ENCODE assay signal across 8 mouse cellular contexts in the genomic region with DNA sequence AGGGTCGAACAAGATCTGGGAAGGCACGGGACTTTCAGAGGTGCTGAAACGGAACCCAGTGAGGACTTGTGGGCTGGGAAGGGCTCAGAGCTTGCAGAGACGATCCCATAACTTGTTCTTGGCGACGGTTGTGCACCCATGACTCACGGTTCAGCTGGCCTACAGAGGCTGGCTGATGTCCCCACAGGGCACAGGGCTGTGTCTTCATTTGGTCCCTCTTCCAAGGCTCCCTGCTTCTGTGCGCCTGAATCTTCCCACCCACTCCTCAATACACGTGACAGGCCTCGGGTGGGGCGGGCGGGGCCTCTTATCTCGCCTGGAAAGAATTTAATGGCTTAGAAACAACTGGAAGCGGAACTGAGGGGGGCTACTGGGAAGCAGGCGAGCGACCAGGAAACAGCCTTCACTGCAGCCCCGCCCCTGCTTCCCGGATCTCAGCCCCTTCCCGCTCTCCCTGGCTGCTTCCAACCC. TPM values are rescaled to one million over a fixed set of nuclear protein-coding genes. Genes with fewer than 3 reads are reported as not detected.
DNase-seq lines count a peak whose midpoint lies in the region; ATAC-seq and TF ChIP-seq lines count a peak whose summit lies in the region.

No protein-coding gene starts in this region.

- TF ChIP-seq CTCF in gastrocnemius, adult 2 months (IDR thresholded peaks at IDR 0.05), result no peak

- H3K9ac ChIP-seq in forebrain, embryonic 14.5 days (ENCODE audit: low read length), result no peak overlapping the region
- no peak overlapping the region for H3K9ac ChIP-seq in intestine, embryonic 14.5 days (ENCODE audit: low read length)
- no peak overlapping the region for H3K9ac ChIP-seq in liver, embryonic 13.5 days
- no peak overlapping the region for H3K9ac ChIP-seq in stomach, embryonic 15.5 days

- ATAC-seq in forebrain, embryonic 14.5 days, result no peak
- ATAC-seq in intestine, embryonic 14.5 days (replicated peaks; ENCODE audit: low FRiP score, low TSS enrichment, low read depth), result peak; percentile 34; the same call in 1 of the 2 replicates
- no peak for ATAC-seq in liver, embryonic 13.5 days (ENCODE audit: low read depth)
- ATAC-seq in stomach, embryonic 15.5 days (ENCODE audit: insufficient read depth, low FRiP score, low read depth), result no peak
- ATAC-seq in megakaryocyte progenitor cell, adult 5-6 weeks (replicated peaks; ENCODE audit: poor library complexity), result no peak

- WGBS in forebrain, embryonic 10.5 days, result 16% methylated on average over 19 of the region's 19 CpGs
- WGBS in forebrain, embryonic 14.5 days, result 9% methylated on average over 19 of the region's 19 CpGs
- WGBS in intestine, embryonic 14.5 days, result 3% methylated on average over 19 of the region's 19 CpGs
- 4% methylated on average over 19 of the region's 19 CpGs for WGBS in liver, embryonic 13.5 days (ENCODE audit: insufficient replicate concordance)
- WGBS in stomach, embryonic 15.5 days, result 4% methylated on average over 19 of the region's 19 CpGs

- no peaks in the 10 kb centered on the region for H3K9me3 ChIP-seq in forebrain, embryonic 10.5 days
- H3K9me3 ChIP-seq in forebrain, embryonic 14.5 days (replicated peaks; ENCODE audit: control insufficient read depth, low read length), result no peaks in the 10 kb centered on the region
- no peaks in the 10 kb centered on the region for H3K9me3 ChIP-seq in intestine, embryonic 14.5 days (ENCODE audit: control insufficient read depth, low read length)
- H3K9me3 ChIP-seq in liver, embryonic 13.5 days (replicated peaks), result no peaks in the 10 kb centered on the region
- H3K9me3 ChIP-seq in stomach, embryonic 15.5 days, result no peaks in the 10 kb centered on the region

- DNase-seq in forebrain, embryonic 10.5 days (ENCODE audit: extremely low spot score, low spot score), result no peak
- no peak for DNase-seq in forebrain, embryonic 14.5 days (ENCODE audit: low spot score)
- peak; percentile 82 for DNase-seq in gastrocnemius, adult 2 months
- no peak for DNase-seq in intestine, embryonic 14.5 days (ENCODE audit: low spot score)
- DNase-seq in liver, embryonic 13.5 days, result no peak
- DNase-seq in frontal cortex, adult 2 months (ENCODE audit: extremely low spot score in 1 of 2, low spot score in 1 of 2), result no peak

- H3K4me2 ChIP-seq in forebrain, embryonic 14.5 days (ENCODE audit: low read length), result no peak overlapping the region; the same call in none of the 2 replicates
- peak overlapping the region; percentile 38 for H3K4me2 ChIP-seq in intestine, embryonic 14.5 days (ENCODE audit: low read length)
- H3K4me2 ChIP-seq in liver, embryonic 13.5 days, result 0 out of 2 replicates have a peak overlapping the region, but pooled peaks have one; percentile 2
- peak overlapping the region; percentile 47 for H3K4me2 ChIP-seq in stomach, embryonic 15.5 days

- intact Hi-C loops in gastrocnemius, adult 2 months (cut with DNase I), result no loop called here

- H3K27me3 ChIP-seq in forebrain, embryonic 10.5 days (ENCODE audit: poor library complexity, severe bottlenecking), result peaks cover 42% of the 10 kb centered on the region
- H3K27me3 ChIP-seq in forebrain, embryonic 14.5 days (replicated peaks; ENCODE audit: control insufficient read depth, insufficient read depth, low read length), result peaks cover 19% of the 10 kb centered on the region; the same call in 1 of the 2 replicates
- peaks cover 13% of the 10 kb centered on the region; the same call in 1 of the 2 replicates for H3K27me3 ChIP-seq in intestine, embryonic 14.5 days (replicated peaks; ENCODE audit: control insufficient read depth, insufficient read depth, low read length)
- peaks cover 58% of the 10 kb centered on the region for H3K27me3 ChIP-seq in liver, embryonic 13.5 days
- H3K27me3 ChIP-seq in stomach, embryonic 15.5 days (replicated peaks), result peaks cover 8% of the 10 kb centered on the region; the same call in 1 of the 2 replicates

- H3K27ac ChIP-seq in forebrain, embryonic 10.5 days, result no peak overlapping the region
- H3K27ac ChIP-seq in forebrain, embryonic 14.5 days (ENCODE audit: low read depth, low read length), result no peak overlapping the region
- peak overlapping the region; percentile 90 for H3K27ac ChIP-seq in gastrocnemius, adult 2 months
- no peak overlapping the region for H3K27ac ChIP-seq in intestine, embryonic 14.5 days (ENCODE audit: low read depth)
- no peak overlapping the region for H3K27ac ChIP-seq in liver, embryonic 13.5 days
- H3K27ac ChIP-seq in stomach, embryonic 15.5 days, result peak overlapping the region; percentile 57

- H3K36me3 ChIP-seq in forebrain, embryonic 10.5 days (replicated peaks), result no peaks in the 10 kb centered on the region
- no peaks in the 10 kb centered on the region for H3K36me3 ChIP-seq in forebrain, embryonic 14.5 days (ENCODE audit: control insufficient read depth, insufficient read depth, low read length)
- no peaks in the 10 kb centered on the region for H3K36me3 ChIP-seq in intestine, embryonic 14.5 days (ENCODE audit: control insufficient read depth, insufficient read depth, low read length)
- H3K36me3 ChIP-seq in liver, embryonic 13.5 days, result no peaks in the 10 kb centered on the region
- H3K36me3 ChIP-seq in stomach, embryonic 15.5 days, result no peaks in the 10 kb centered on the region

- H3K4me1 ChIP-seq in forebrain, embryonic 10.5 days, result peaks cover 28% of the 10 kb centered on the region
- H3K4me1 ChIP-seq in forebrain, embryonic 14.5 days (ENCODE audit: control insufficient read depth, insufficient read depth, low read length), result no peaks in the 10 kb centered on the region; the same call in 1 of the 2 replicates
- H3K4me1 ChIP-seq in intestine, embryonic 14.5 days (replicated peaks; ENCODE audit: control insufficient read depth, insufficient read depth, low read length), result peaks cover 5% of the 10 kb centered on the region
- peaks cover 18% of the 10 kb centered on the region for H3K4me1 ChIP-seq in liver, embryonic 13.5 days (replicated peaks)
- peaks cover 22% of the 10 kb centered on the region for H3K4me1 ChIP-seq in stomach, embryonic 15.5 days

- H3K4me3 ChIP-seq in forebrain, embryonic 10.5 days, result peak overlapping the region; percentile 24; the same call in 1 of the 2 replicates
- H3K4me3 ChIP-seq in forebrain, embryonic 14.5 days (ENCODE audit: low read depth, low read length), result no peak overlapping the region; the same call in 1 of the 2 replicates
- H3K4me3 ChIP-seq in gastrocnemius, adult 2 months, result peak overlapping the region; percentile 69
- H3K4me3 ChIP-seq in intestine, embryonic 14.5 days (ENCODE audit: low read depth, low read length), result peak overlapping the region; percentile 11; the same call in 1 of the 2 replicates
- no peak overlapping the region for H3K4me3 ChIP-seq in liver, embryonic 13.5 days (replicated peaks)
- peak overlapping the region; percentile 22 for H3K4me3 ChIP-seq in stomach, embryonic 15.5 days (replicated peaks)

RNA-seq across cellular contexts. Expression of a gene that starts 9.2 kb away (rescaled TPM):
- not detected in 2 replicates for polyA plus RNA-seq in forebrain, embryonic 10.5 days (2016; fragmentation: Nextera tagmentation; extraction: Ambion mirVana)
- 0.04 and 0.10 TPM in 2 replicates for polyA plus RNA-seq in forebrain, embryonic 14.5 days (2014; fragmentation: Nextera tagmentation; extraction: Ambion mirVana)
- 10 to 100 TPM; 30.7 to 41.6 TPM for total RNA-seq in gastrocnemius, adult 2 months (2021)
- polyA plus RNA-seq in intestine, embryonic 14.5 days (2014; fragmentation: Nextera tagmentation; extraction: Ambion mirVana), result 2.2 and 2.7 TPM in 2 replicates
- polyA plus RNA-seq in liver, embryonic 13.5 days (2015; fragmentation: Nextera tagmentation; extraction: Ambion mirVana), result 0.05 and 0.08 TPM in 2 replicates
- 0.97 and 1.4 TPM in 2 replicates for polyA plus RNA-seq in stomach, embryonic 15.5 days (2015; fragmentation: Nextera tagmentation; extraction: Ambion mirVana)
- polyA plus RNA-seq in frontal cortex, adult 2 months (2012; rRNA removed), result 1.6 TPM in 2 replicates
- not detected in 2 replicates for total RNA-seq in megakaryocyte progenitor cell, adult 5-6 weeks (2015)
- not detected in 2 replicates for total RNA-seq in megakaryocyte progenitor cell, adult 5-6 weeks (2017)

RNA-seq across cellular contexts. Expression of a gene that starts 14.2 kb away (rescaled TPM):
- 105 and 106 TPM in 2 replicates for polyA plus RNA-seq in forebrain, embryonic 10.5 days (2016; fragmentation: Nextera tagmentation; extraction: Ambion mirVana)
- 75.0 and 90.9 TPM in 2 replicates for polyA plus RNA-seq in forebrain, embryonic 14.5 days (2014; fragmentation: Nextera tagmentation; extraction: Ambion mirVana)
- total RNA-seq in gastrocnemius, adult 2 months (2021), result 1 to 10 TPM; 7.1 to 9.1 TPM
- polyA plus RNA-seq in intestine, embryonic 14.5 days (2014; fragmentation: Nextera tagmentation; extraction: Ambion mirVana), result 59.8 and 62.2 TPM in 2 replicates
- 24.6 and 27.4 TPM in 2 replicates for polyA plus RNA-seq in liver, embryonic 13.5 days (2015; fragmentation: Nextera tagmentation; extraction: Ambion mirVana)
- polyA plus RNA-seq in stomach, embryonic 15.5 days (2015; fragmentation: Nextera tagmentation; extraction: Ambion mirVana), result 72.0 and 76.7 TPM in 2 replicates
- polyA plus RNA-seq in frontal cortex, adult 2 months (2012; rRNA removed), result 57.7 and 59.6 TPM in 2 replicates
- total RNA-seq in megakaryocyte progenitor cell, adult 5-6 weeks (2015), result 25.5 and 27.8 TPM in 2 replicates
- total RNA-seq in megakaryocyte progenitor cell, adult 5-6 weeks (2017), result 24.3 and 30.2 TPM in 2 replicates

RNA-seq across cellular contexts. Expression of a gene that starts 16.6 kb away (rescaled TPM):
- polyA plus RNA-seq in forebrain, embryonic 10.5 days (2016; fragmentation: Nextera tagmentation; extraction: Ambion mirVana), result 14.8 and 15.5 TPM in 2 replicates
- polyA plus RNA-seq in forebrain, embryonic 14.5 days (2014; fragmentation: Nextera tagmentation; extraction: Ambion mirVana), result 12.6 and 14.9 TPM in 2 replicates
- total RNA-seq in gastrocnemius, adult 2 months (2021), result 1 to 10 TPM; 4.5 to 9.3 TPM
- 10.8 and 13.0 TPM in 2 replicates for polyA plus RNA-seq in intestine, embryonic 14.5 days (2014; fragmentation: Nextera tagmentation; extraction: Ambion mirVana)
- polyA plus RNA-seq in liver, embryonic 13.5 days (2015; fragmentation: Nextera tagmentation; extraction: Ambion mirVana), result 5.6 and 5.9 TPM in 2 replicates
- 14.0 and 14.5 TPM in 2 replicates for polyA plus RNA-seq in stomach, embryonic 15.5 days (2015; fragmentation: Nextera tagmentation; extraction: Ambion mirVana)
- polyA plus RNA-seq in frontal cortex, adult 2 months (2012; rRNA removed), result 6.7 and 7.9 TPM in 2 replicates
- total RNA-seq in megakaryocyte progenitor cell, adult 5-6 weeks (2015), result 3.8 and 4.1 TPM in 2 replicates
- 17.7 and 40.0 TPM in 2 replicates for total RNA-seq in megakaryocyte progenitor cell, adult 5-6 weeks (2017)

RNA-seq across cellular contexts. Expression of a gene that starts 31.8 kb away (rescaled TPM):
- 0.54 and 0.62 TPM in 2 replicates for polyA plus RNA-seq in forebrain, embryonic 10.5 days (2016; fragmentation: Nextera tagmentation; extraction: Ambion mirVana)
- polyA plus RNA-seq in forebrain, embryonic 14.5 days (2014; fragmentation: Nextera tagmentation; extraction: Ambion mirVana), result 5.0 and 5.5 TPM in 2 replicates
- total RNA-seq in gastrocnemius, adult 2 months (2021), result under 1 TPM; 0.28 to 0.36 TPM
- 0.46 and 0.53 TPM in 2 replicates for polyA plus RNA-seq in intestine, embryonic 14.5 days (2014; fragmentation: Nextera tagmentation; extraction: Ambion mirVana)
- 0.05 and 0.07 TPM in 2 replicates for polyA plus RNA-seq in liver, embryonic 13.5 days (2015; fragmentation: Nextera tagmentation; extraction: Ambion mirVana)
- 0.35 and 0.63 TPM in 2 replicates for polyA plus RNA-seq in stomach, embryonic 15.5 days (2015; fragmentation: Nextera tagmentation; extraction: Ambion mirVana)
- 150 and 179 TPM in 2 replicates for polyA plus RNA-seq in frontal cortex, adult 2 months (2012; rRNA removed)
- total RNA-seq in megakaryocyte progenitor cell, adult 5-6 weeks (2015), result 0.17 and 0.34 TPM in 2 replicates
- total RNA-seq in megakaryocyte progenitor cell, adult 5-6 weeks (2017), result not detected in 2 replicates

RNA-seq across cellular contexts. Expression of a gene that starts 32.8 kb away (rescaled TPM):
- polyA plus RNA-seq in forebrain, embryonic 10.5 days (2016; fragmentation: Nextera tagmentation; extraction: Ambion mirVana), result 22.1 and 22.4 TPM in 2 replicates
- 23.8 and 24.6 TPM in 2 replicates for polyA plus RNA-seq in forebrain, embryonic 14.5 days (2014; fragmentation: Nextera tagmentation; extraction: Ambion mirVana)
- 10 to 100 TPM; 40.5 to 42.2 TPM for total RNA-seq in gastrocnemius, adult 2 months (2021)
- 34.8 and 35.1 TPM in 2 replicates for polyA plus RNA-seq in intestine, embryonic 14.5 days (2014; fragmentation: Nextera tagmentation; extraction: Ambion mirVana)
- 10.4 and 12.0 TPM in 2 replicates for polyA plus RNA-seq in liver, embryonic 13.5 days (2015; fragmentation: Nextera tagmentation; extraction: Ambion mirVana)
- 23.7 and 26.2 TPM in 2 replicates for polyA plus RNA-seq in stomach, embryonic 15.5 days (2015; fragmentation: Nextera tagmentation; extraction: Ambion mirVana)
- 41.9 and 43.0 TPM in 2 replicates for polyA plus RNA-seq in frontal cortex, adult 2 months (2012; rRNA removed)
- total RNA-seq in megakaryocyte progenitor cell, adult 5-6 weeks (2015), result 26.5 and 33.5 TPM in 2 replicates
- total RNA-seq in megakaryocyte progenitor cell, adult 5-6 weeks (2017), result 15.3 and 19.7 TPM in 2 replicates

Comparison
In these comparisons a context has a peak if more than half of its experiments do, and no peak if none do; other contexts are left out.
1. H3K4me3 ChIP-seq: peak in forebrain, embryonic 10.5 days (single experiment), gastrocnemius, adult 2 months (single experiment), intestine, embryonic 14.5 days (single experiment) and stomach, embryonic 15.5 days (single experiment); none in forebrain, embryonic 14.5 days (single experiment) and liver, embryonic 13.5 days (single experiment).
2. H3K27ac ChIP-seq: peak in gastrocnemius, adult 2 months (single experiment) and stomach, embryonic 15.5 days (single experiment); none in forebrain, embryonic 10.5 days (single experiment), forebrain, embryonic 14.5 days (single experiment), intestine, embryonic 14.5 days (single experiment) and liver, embryonic 13.5 days (single experiment).